Mouse (Mus musculus) cerebellum, adult 2 months (tissue): ENCODE data around the gene Tec.

ENCODE experiments used
- CTCF ChIP-seq: fragments of 200-500 bp; IDR thresholded peaks from 2 replicates; pipeline ENCODE4 v1.5.1; 2011; ENCODE audit warnings: low read depth, mild to moderate bottlenecking, control low read depth, low read length, moderate library complexity, borderline replicate concordance; ENCODE audit not compliant: insufficient read depth
- POLR2A ChIP-seq: fragments of 200-500 bp; IDR thresholded peaks from 2 replicates; pipeline ENCODE4 v1.6.1; 2011; ENCODE audit warnings: low read length, control low read depth, borderline replicate concordance; ENCODE audit not compliant: insufficient read depth

DNA sequence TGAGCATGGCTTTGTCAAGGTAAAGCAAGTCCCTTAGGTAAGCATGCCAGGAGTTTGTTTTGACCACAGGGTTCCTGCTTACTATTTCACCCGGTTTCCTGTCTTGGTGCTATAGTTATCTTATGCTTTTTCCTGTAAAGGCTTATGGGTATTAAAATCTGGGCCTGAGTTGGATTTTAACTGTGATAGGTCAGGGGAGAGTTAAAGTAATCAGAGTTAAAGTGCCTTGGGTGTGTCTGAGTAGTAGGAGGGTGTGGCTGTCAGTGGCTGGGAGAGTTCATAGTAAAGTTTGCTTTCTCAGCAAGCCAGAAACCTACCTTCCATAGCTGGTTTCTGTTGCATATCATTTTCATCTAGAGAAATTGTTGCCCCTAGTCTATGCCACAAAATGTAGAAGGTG lies 48.6 kb upstream of the Tec start:
- TF ChIP-seq CTCF (no peak), POLR2A (no peak)
